Mouse (Mus musculus) liver, adult 2 months (tissue): ENCODE measurements around the gene Ptpn13. TPM values are rescaled to one million over a fixed set of nuclear protein-coding genes. Genes with fewer than 3 reads are reported as not detected.

Experiments used
- DNase-seq: peaks from one replicate; pipeline ENCODE4 v3.0.0-alpha.2; 2011; ENCODE audit warnings: low read depth, low spot score; ENCODE audit errors: extremely low read depth
- H3K27ac ChIP-seq: fragments of 200-500 bp; replicated peaks from 2 replicates; pipeline ENCODE4 v1.5.1; 2012; ENCODE audit warnings: low read depth, mild to moderate bottlenecking, control low read depth, inconsistent platforms, low read length; ENCODE audit not compliant: insufficient read depth
- H3K27me3 ChIP-seq: fragments of 200-500 bp; 2 replicates; pipeline ENCODE4 v1.6.1; 2012; ENCODE audit warnings: mild to moderate bottlenecking, moderate library complexity, low read length, inconsistent platforms; ENCODE audit not compliant: control insufficient read depth, insufficient read depth
- H3K36me3 ChIP-seq: fragments of 200-500 bp; 2 replicates; pipeline ENCODE4 v1.6.1; 2012; ENCODE audit warnings: low read length, inconsistent platforms; ENCODE audit not compliant: control insufficient read depth, insufficient read depth
- H3K4me1 ChIP-seq: fragments of 200-500 bp; 2 replicates; pipeline ENCODE4 v1.6.1; 2011; ENCODE audit warnings: low read length; ENCODE audit not compliant: control insufficient read depth, insufficient read depth
- H3K4me3 ChIP-seq: fragments of 200-500 bp; 2 replicates; pipeline ENCODE4 v1.5.1; 2011; ENCODE audit warnings: low read depth, mild to moderate bottlenecking, control low read depth, low read length, moderate library complexity; ENCODE audit not compliant: insufficient read depth
- H3K79me2 ChIP-seq: fragments of 200-500 bp; 2 replicates; pipeline ENCODE4 v1.6.1; 2012; ENCODE audit warnings: inconsistent platforms, mild to moderate bottlenecking, low read length, moderate library complexity; ENCODE audit not compliant: control insufficient read depth, insufficient read depth
- H3K9ac ChIP-seq: fragments of 200-500 bp; 2 replicates; pipeline ENCODE4 v1.6.1; 2012; ENCODE audit warnings: low read depth, mild to moderate bottlenecking, control low read depth, inconsistent platforms, low read length
- CTCF ChIP-seq: fragments of 200-500 bp; IDR thresholded peaks from 2 replicates; pipeline ENCODE4 v1.5.1; 2011; ENCODE audit warnings: low read depth, low read length, control low read depth
- POLR2A ChIP-seq: fragments of 200-500 bp; IDR thresholded peaks from 2 replicates; pipeline ENCODE4 v1.6.1; 2011; ENCODE audit warnings: low read length, control low read depth; ENCODE audit not compliant: insufficient read depth; ENCODE audit errors: extremely low read depth
- WGBS: fragments of 180-500 bp; shearing (Covaris S2); methylation state at CpG from one replicate; pipeline ENCODE4 v1.1.7; 2018; 5-methylcytosine and 5-hydroxymethylcytosine counted together
- polyA plus RNA-seq: library from polyadenylated mRNA; depleted of rRNA; stranded (reverse); fragments of >200 nt; gene quantifications from 2 replicates; pipeline ENCODE4 v1.2.3, GENCODE M21; 2012; rRNA removed
- total RNA-seq: library from RNA; depleted of rRNA; stranded (reverse); fragments of >200 nt; gene quantifications from 2 replicates; pipeline ENCODE4 v1.2.3, GENCODE M21; 2014; rRNA removed

Gene Ptpn13
- total and polyA plus RNA-seq, 2 experiments = 0.38 to 0.83 TPM

GRCm38 (mm10) chr5:103644167-103644566, 219.2 kb downstream of the Ptpn13 start:
- no peak overlapping the region for H3K27ac ChIP-seq
- H3K4me3 ChIP-seq = no peak overlapping the region
- WGBS = 94% methylated on average over 1 of the region's 1 CpGs
- no peak for DNase-seq
- H3K4me1 ChIP-seq = no peaks in the 10 kb centered on the region
- H3K36me3 ChIP-seq = no peaks in the 10 kb centered on the region
- no peaks in the 10 kb centered on the region for H3K27me3 ChIP-seq
- H3K9ac ChIP-seq = no peak overlapping the region
- H3K79me2 ChIP-seq = no peaks in the 10 kb centered on the region
- no peak for TF ChIP-seq CTCF
- TF ChIP-seq POLR2A = no peak

DNA sequence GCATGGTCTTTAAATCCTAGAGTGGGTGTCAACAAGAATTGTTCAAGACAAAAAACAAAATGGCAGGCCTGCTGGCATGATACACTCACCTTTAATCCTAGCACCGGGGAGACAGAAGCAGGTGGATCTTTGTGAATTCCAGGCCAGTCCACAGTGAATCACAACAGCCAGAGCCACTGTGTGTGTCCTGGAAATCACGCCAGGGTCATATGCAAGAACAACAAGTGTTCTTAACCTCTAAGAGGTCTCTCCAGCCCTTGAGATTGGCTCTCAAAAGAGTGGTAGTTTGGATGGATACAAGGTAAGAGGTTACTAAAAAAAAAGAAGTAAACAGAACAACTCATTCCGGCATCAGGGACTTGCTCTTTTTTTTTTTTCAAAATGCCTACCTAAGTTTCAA, 222.3 kb downstream of the Ptpn13 start:
- no peaks in the 10 kb centered on the region for H3K27me3 ChIP-seq
- TF ChIP-seq POLR2A (no peak), CTCF (no peak)
- H3K79me2 ChIP-seq = no peaks in the 10 kb centered on the region
- no peaks in the 10 kb centered on the region for H3K4me1 ChIP-seq
- H3K9ac ChIP-seq = no peak overlapping the region
- no peaks in the 10 kb centered on the region for H3K36me3 ChIP-seq
- no peak overlapping the region for H3K4me3 ChIP-seq
- DNase-seq = no peak
- 90% methylated on average over 3 of the region's 3 CpGs for WGBS
- no peak overlapping the region for H3K27ac ChIP-seq

Other genes starting within 250 kb of the Ptpn13 start
- not detected in 2 replicates for gene Mapk10, start 213.9 kb upstream of the Ptpn13 start, total RNA-seq
- gene Mapk10, start 213.9 kb upstream of the Ptpn13 start, polyA plus RNA-seq = not detected in 2 replicates
- gene Slc10a6, start 204.2 kb downstream of the Ptpn13 start, total RNA-seq = 0.34 and 0.37 TPM in 2 replicates
- gene Slc10a6, start 204.2 kb downstream of the Ptpn13 start, polyA plus RNA-seq = 0.06 TPM in 1 of 2 replicates, not detected in the other
- gene 1700016H13Rik, start 230.8 kb downstream of the Ptpn13 start, total RNA-seq = not detected in 2 replicates
- not detected in 2 replicates for gene 1700016H13Rik, start 230.8 kb downstream of the Ptpn13 start, polyA plus RNA-seq